Mouse (Mus musculus) hindbrain, embryonic 16.5 days (tissue): ENCODE measurements around the gene Tle1. TPM values are rescaled to one million over a fixed set of nuclear protein-coding genes. Genes with fewer than 3 reads are reported as not detected.

ENCODE experiments used
- ATAC-seq: fragments of 200-750 bp; cut with Nextera tagmentation; 2 replicates; pipeline ENCODE4 v1.8.0; 2017; ENCODE audit warnings: moderate TSS enrichment, moderate library complexity
- H3K27ac ChIP-seq: fragments of 300-500 bp; sonication (generic); 2 replicates; pipeline ENCODE4 v1.5.1; 2014; ENCODE audit warnings: low read depth, mild to moderate bottlenecking, control low read depth, low read length, moderate library complexity
- H3K27me3 ChIP-seq: fragments of 300-500 bp; sonication (generic); replicated peaks from 2 replicates; pipeline ENCODE4 v1.6.1; 2014; ENCODE audit warnings: low read length; ENCODE audit not compliant: control insufficient read depth, insufficient read depth
- H3K36me3 ChIP-seq: fragments of 300-500 bp; sonication (generic); 2 replicates; pipeline ENCODE4 v1.6.1; 2014; ENCODE audit warnings: mild to moderate bottlenecking, low read length, moderate library complexity, mixed read lengths; ENCODE audit not compliant: control insufficient read depth, insufficient read depth
- H3K4me1 ChIP-seq: fragments of 300-500 bp; sonication (generic); 2 replicates; pipeline ENCODE4 v1.6.1; 2014; ENCODE audit warnings: low read depth, low read length; ENCODE audit not compliant: control insufficient read depth, insufficient read depth
- H3K4me2 ChIP-seq: fragments of 300-500 bp; sonication (generic); 2 replicates; pipeline ENCODE4 v1.6.1; 2014; ENCODE audit warnings: mild to moderate bottlenecking, low read length, control low read depth, moderate library complexity
- H3K4me3 ChIP-seq: fragments of 300-500 bp; sonication (generic); 2 replicates; pipeline ENCODE4 v1.5.1; 2014; ENCODE audit warnings: mild to moderate bottlenecking, low read length, control low read depth, moderate library complexity
- H3K9ac ChIP-seq: fragments of 300-500 bp; sonication (generic); 2 replicates; pipeline ENCODE4 v1.6.1; 2014; ENCODE audit warnings: low read depth, mild to moderate bottlenecking, control low read depth, low read length, moderate library complexity
- H3K9me3 ChIP-seq: fragments of 300-500 bp; sonication (generic); 2 replicates; pipeline ENCODE4 v1.6.1; 2014; ENCODE audit warnings: mild to moderate bottlenecking, low read length, moderate library complexity; ENCODE audit not compliant: control insufficient read depth
- WGBS: fragments of 180-500 bp; shearing (Covaris S2); extraction: QIAGEN DNeasy Blood & Tissue Kit; methylation state at CpG from one replicate; pipeline ENCODE4 v1.1.7; 2014; 5-methylcytosine and 5-hydroxymethylcytosine counted together
- polyA plus RNA-seq: library from polyadenylated mRNA; unstranded; fragments of >200 nt; fragmentation: Nextera tagmentation; extraction: Ambion mirVana; gene quantifications from 2 replicates; pipeline ENCODE4 v1.2.1, GENCODE M21; 2015

Tle1 gene
- polyA plus RNA-seq, 1 experiment from 2014 or later = 26.8 TPM

- no peaks in the 10 kb centered on the region for H3K4me1 ChIP-seq
- H3K9ac ChIP-seq = no peak overlapping the region
- H3K27ac ChIP-seq = no peak overlapping the region; the same call in 1 of the 2 replicates
These were observed 95.0 kb downstream of the Tle1 start for GRCm38 (mm10) chr4:72105702-72106101.

DNA sequence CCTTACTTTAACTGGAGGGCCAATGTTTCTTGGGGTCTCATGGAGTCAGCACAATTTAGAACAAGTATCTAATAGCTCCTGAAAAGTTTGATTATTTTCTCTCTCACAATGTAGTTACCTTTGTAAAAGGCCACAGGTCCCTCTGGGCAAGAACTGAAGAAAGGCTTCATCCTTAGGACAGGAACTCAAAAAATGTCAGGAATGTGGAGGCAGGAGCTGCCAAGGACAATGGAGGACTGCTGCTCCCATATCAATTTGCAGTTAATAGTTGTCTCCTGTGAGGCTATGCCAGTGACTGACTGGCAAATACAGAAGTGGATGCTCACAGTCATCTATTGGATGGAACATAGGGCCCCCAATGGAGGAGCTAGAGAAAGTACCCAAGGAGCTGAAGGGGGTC is 96.5 kb downstream of the Tle1 start:
- Histone ChIP-seq H3K9me3 (no peaks in the 10 kb centered on the region), H3K36me3 (peaks cover 3% of the 10 kb centered on the region; the same call in 1 of the 2 replicates), H3K4me1 (no peaks in the 10 kb centered on the region), H3K4me2 (no peak overlapping the region), H3K4me3 (no peak overlapping the region), H3K27ac (no peak overlapping the region), H3K27me3 (no peaks in the 10 kb centered on the region), H3K9ac (no peak overlapping the region)
- ATAC-seq = no peak

More at GRCm38 (mm10) chr4:72105702-72106101, 95.0 kb downstream of the Tle1 start:
- Histone ChIP-seq H3K4me2 (no peak overlapping the region), H3K27me3 (no peaks in the 10 kb centered on the region), H3K9me3 (no peaks in the 10 kb centered on the region), H3K36me3 (peaks cover 3% of the 10 kb centered on the region; the same call in 1 of the 2 replicates), H3K4me3 (no peak overlapping the region)
- peak; percentile 86 for ATAC-seq

GRCm38 (mm10) chr4:72087811-72088210 is 112.9 kb downstream of the Tle1 start:
- Histone ChIP-seq H3K27me3 (no peaks in the 10 kb centered on the region), H3K36me3 (no peaks in the 10 kb centered on the region), H3K4me3 (no peak overlapping the region), H3K9ac (no peak overlapping the region), H3K27ac (no peak overlapping the region), H3K4me2 (no peak overlapping the region), H3K4me1 (no peaks in the 10 kb centered on the region), H3K9me3 (no peaks in the 10 kb centered on the region)
- no peak for ATAC-seq
- 86% methylated on average over 4 of the region's 4 CpGs for WGBS

GRCm38 (mm10) chr4:72069111-72069534 is 131.6 kb downstream of the Tle1 start:
- H3K4me1 ChIP-seq = no peaks in the 10 kb centered on the region
- H3K4me3 ChIP-seq = no peak overlapping the region
- no peaks in the 10 kb centered on the region; the same call in 1 of the 2 replicates for H3K27me3 ChIP-seq
- no peak overlapping the region for H3K27ac ChIP-seq
- ATAC-seq = peak; percentile 72
- H3K4me2 ChIP-seq = no peak overlapping the region
- no peak overlapping the region for H3K9ac ChIP-seq
- 39% methylated on average over 5 of the region's 5 CpGs for WGBS
- H3K9me3 ChIP-seq = no peaks in the 10 kb centered on the region
- H3K36me3 ChIP-seq = no peaks in the 10 kb centered on the region

- WGBS = 58% methylated on average over 3 of the region's 3 CpGs
- Histone ChIP-seq H3K9me3 (no peaks in the 10 kb centered on the region), H3K4me3 (no peak overlapping the region), H3K36me3 (no peaks in the 10 kb centered on the region), H3K9ac (no peak overlapping the region), H3K27me3 (no peaks in the 10 kb centered on the region; the same call in 1 of the 2 replicates), H3K27ac (no peak overlapping the region), H3K4me1 (no peaks in the 10 kb centered on the region), H3K4me2 (no peak overlapping the region)
- no peak for ATAC-seq
These were observed 132.8 kb downstream of the Tle1 start for GRCm38 (mm10) chr4:72067937-72068336.
